Mouse (Mus musculus) heart, postnatal 14 days (tissue): ENCODE results near the gene Fam178b. TPM values are rescaled to one million over a fixed set of nuclear protein-coding genes. Genes with fewer than 3 reads are reported as not detected.
"Not testable (repeated sequence)": the region's sequence is repeated elsewhere in the genome, so short reads cannot be mapped to it uniquely, and the experiment has no call there.

Experiments
- DNase-seq, 2 experiments: peaks; one replicate each; pipeline ENCODE4 v3.0.0; 2021 to 2022
- intact Hi-C: fragments of 180-260 bp; cut with DNase I; formaldehyde crosslinking; loops from one replicate; pipeline ENCODE4 v1.15.1; 2025
- total RNA-seq, 2 experiments: library from RNA; stranded (reverse); gene quantifications; 2 replicates each; pipeline ENCODE4 v1.2.3; 2021

Fam178b gene
- total RNA-seq, 2 experiments from 2014 or later = 0.67 to 0.73 TPM

DNA sequence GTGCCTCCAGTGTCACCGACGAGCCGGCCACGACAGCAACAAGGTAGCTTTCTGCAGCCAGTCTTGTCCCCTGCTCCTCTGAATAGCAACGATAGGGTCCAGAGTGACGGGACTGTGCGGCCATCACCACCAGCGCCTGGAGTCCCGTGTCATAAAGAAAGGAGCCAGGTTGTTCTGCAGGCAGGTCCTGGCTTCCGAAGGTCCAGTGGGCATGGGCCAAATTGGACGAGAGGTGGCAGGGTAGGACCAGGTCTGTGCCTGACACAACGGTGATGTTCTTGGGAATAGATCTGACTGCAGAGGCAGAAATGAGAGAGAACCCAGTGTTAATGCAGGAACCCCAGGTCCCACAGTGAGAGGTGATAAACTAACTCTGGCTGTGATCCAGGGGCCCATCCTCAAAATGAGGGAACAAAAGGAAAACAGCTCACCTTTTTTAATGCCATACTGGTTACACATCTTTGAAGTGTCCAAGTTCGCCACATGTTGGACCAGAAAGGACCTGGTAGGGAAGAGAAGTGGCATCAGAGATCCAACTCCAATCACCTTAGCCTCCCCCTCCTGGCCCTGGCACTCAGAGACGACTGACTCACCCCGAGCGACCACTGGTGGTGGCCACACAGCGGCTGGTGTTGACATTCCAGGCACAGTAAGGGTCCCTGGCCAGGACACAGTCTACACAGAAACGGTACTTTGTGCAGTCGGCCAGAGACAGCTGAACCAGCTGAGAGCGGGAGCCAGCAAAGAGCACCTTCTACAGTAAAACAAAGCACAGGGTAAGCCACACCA, 132.7 kb downstream of the Fam178b start:
- intact Hi-C loops = no loop called here
- no peak for DNase-seq

DNA sequence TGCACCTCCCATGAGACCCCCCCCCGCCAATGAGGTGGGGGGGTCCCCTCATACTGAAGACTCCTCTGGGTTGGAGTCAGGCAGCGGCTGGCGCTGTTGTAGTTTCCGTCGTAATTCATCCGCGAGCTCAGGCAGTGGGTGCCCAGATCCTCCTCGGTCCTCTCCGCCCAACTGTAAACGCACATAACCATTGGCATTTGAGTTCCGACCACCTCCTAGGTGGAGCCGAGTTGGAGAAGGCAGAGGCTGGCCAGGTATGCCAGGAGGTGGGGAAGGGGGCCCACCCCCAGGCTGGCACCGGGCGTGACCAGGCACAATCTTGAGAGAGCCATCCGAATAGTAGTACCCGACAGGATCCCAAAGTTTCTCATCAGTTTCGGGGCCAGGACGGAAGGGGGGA, 133.5 kb downstream of the Fam178b start:
- intact Hi-C loops = loop anchor here (2.0 kb wide), 1 partner anchor 115 kb away; no protein-coding TSS in a partner anchor

DNA sequence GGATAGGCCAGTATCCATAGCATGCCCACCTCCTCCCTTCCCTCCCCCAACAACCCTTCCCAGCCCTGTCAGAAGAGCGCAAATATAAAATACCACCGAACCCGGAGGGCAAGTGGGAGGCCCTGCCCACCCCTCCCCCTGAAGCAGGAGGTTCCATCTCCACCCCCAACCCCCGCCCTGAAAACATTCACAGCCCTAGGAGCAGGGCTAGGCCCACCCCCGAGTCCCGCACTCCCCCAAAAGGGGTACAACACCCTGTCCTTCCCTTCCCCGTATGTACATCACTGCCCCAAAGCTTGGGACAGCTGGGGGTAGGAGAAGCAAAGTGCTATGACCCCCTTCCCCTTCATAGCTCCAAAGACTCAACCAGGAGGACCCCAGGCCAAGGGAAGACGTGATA, 134.2 kb downstream of the Fam178b start:
- intact Hi-C loops = loop anchor here (2.0 kb wide), 1 partner anchor 116 kb away; no protein-coding TSS in a partner anchor
- no peak for DNase-seq

More for the DNA sequence above, 133.5 kb downstream of the Fam178b start:
- DNase-seq = no peak

- peak; percentile 72 to 73 for DNase-seq
- intact Hi-C loops = loop anchor here (1.0 to 2.0 kb wide), 3 partner anchors 87 to 137 kb away; no protein-coding TSS in a partner anchor
Measured at GRCm38 (mm10) chr1:36547981-36548598, 134.9 kb downstream of the Fam178b start.

DNA sequence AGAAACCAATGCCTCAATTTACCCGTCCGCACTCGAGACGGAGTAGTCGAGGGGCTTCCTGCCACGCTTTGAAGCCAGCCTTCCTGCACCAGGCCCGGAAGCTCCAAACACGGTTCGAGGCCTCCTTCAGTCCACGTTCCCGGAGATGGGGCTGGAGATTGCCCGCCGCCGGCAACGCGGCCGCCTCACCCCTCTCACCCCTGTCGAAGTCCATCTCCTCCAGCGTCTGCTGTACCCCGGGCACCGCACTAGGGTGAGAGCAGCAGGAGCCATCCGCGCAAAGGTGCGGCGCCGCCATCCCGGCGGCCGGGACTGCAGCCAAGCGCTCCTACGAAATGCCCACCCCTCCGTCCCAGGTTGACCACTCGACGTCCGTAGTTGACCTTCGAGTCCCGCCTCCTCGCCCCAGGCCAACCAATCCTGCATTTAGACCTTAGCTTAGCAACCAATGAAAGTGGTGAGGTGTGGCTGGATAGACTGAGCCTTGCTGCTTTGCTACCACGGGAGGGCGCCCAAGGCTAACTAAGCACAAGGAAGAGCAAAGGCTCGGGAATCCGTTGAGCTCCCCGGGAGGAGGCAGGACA, 136.0 kb downstream of the Fam178b start, which contains the start of gene Ankrd39:
TSS of gene Ankrd39 (minus strand) at position 558 of the 584 bp plus-strand sequence.
- intact Hi-C loops = loop anchor here (1.0 to 2.0 kb wide), 2 partner anchors 88 to 138 kb away; no protein-coding TSS in a partner anchor
- DNase-seq = peak; percentile 97

DNA sequence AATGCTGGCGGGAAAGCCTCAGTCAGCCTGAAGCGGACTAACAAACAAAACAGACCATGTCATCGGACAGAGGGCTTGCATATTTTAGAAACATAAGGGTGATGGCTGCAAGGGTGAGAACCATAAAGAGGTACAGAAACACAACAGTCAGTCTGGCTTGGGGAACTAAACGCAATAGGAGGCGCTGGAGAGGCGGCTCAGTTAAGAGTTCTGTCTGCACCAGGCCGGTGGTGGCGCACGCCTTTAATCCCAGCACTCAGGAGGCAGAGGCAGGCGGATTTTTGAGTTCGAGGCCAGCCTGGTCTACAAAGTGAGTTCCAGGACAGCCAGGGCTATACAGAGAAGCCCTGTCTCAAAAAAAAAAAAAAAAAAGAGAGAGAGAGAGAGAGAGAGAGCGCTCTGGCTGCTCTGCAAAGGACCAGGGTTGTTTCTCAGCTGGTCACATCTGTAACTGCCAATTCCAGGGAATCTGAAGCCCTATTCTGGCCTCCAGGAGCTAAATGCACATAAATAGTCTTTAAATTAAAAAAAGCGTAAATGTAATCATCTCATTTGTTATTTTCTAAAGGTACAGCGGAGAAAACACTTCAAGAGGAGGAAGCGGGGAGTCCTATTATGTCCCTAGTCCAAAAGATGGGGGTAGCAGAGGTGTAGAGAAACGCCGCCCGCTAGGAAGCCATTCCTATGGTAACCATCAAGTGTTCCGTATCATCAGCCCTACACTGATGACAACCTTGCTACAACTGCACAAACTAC, 137.0 kb downstream of the Fam178b start:
- no peak for DNase-seq
- intact Hi-C loops = loop anchor here (2.0 kb wide), 1 partner anchor 139 kb away; no protein-coding TSS in a partner anchor

DNA sequence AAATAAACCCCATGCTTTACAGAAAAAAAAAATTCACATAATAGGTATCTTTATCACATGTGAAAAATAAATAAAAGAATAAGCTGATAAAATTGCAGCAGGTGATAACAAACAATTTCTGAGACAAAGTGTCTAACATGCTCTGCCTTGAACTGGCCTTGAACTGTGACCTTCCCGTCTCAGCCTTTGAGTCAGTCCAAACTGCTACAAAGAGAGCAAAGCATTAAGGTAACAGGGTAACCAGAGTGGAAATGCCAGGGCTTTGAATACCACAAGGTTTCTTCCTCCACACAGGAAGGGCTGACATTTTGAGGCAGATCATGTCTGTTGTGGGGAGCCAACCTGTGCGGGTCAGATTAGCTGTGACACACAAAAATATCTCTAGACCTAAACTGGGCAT, 137.6 kb downstream of the Fam178b start:
- DNase-seq = no peak
- intact Hi-C loops = no loop called here

DNA sequence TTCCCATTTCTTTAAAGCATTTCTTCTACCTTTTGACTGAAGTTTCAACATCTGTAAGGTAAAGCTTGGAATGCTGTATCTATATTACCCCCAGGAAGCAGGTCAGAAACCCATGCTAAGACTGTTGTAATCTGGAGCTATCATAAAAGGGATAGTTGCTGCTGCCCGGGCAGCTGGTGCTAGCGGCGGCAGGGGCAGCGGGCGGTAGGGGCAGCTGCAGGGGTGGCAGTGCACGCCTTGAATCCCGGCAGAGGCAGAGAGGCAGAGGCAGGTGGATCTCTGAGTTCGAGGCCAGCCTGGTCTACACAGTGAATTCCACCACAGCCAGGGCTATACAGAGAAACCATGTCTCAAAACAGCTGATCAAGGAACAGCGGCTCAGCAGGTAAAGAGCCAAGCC, 140.1 kb downstream of the Fam178b start:
- no peak for DNase-seq
- intact Hi-C loops = no loop called here

DNA sequence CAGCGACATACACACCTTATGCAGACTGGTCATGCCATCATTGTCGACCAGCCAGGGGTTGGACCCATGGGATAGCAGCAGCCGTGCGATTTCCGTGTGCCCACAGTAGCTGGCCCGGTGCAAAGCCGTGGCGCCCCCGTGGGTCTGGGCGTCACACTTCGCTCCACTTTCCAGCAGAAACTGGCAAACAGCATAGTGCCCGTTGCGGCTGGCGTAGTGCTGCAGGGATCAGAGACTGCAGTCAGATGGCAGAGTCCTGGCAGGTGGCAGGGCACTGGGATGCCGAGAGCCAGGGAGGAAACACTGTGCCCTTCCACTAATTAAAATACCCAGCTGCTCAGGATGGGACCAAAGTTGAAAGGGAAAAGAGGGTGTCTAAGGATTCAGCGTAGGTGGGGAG, 141.1 kb downstream of the Fam178b start:
- no peak for DNase-seq
- intact Hi-C loops = no loop called here

- no peak for DNase-seq
- intact Hi-C loops = no loop called here
Measured at GRCm38 (mm10) chr1:36540807-36541206, 142.2 kb downstream of the Fam178b start.

DNA sequence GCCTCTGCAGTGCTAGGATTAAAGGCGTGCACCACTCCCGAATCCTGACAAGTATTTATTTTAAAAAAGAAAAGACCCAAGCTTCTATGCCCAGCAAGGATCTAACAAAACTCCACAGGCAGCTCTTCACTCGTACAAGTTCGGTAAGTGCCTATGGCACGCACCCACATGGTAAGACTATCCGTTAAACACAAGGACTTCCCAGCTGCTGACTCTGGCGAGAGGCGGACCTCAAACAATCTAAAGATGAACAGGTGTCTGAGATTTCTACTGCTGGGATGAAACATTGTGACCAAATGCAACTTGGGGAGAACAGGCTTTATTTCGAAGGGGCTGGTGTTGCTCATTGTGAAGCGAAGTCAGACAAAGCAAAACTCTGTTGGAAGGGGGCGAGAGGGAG, 142.9 kb downstream of the Fam178b start:
- intact Hi-C loops = no loop called here

DNA sequence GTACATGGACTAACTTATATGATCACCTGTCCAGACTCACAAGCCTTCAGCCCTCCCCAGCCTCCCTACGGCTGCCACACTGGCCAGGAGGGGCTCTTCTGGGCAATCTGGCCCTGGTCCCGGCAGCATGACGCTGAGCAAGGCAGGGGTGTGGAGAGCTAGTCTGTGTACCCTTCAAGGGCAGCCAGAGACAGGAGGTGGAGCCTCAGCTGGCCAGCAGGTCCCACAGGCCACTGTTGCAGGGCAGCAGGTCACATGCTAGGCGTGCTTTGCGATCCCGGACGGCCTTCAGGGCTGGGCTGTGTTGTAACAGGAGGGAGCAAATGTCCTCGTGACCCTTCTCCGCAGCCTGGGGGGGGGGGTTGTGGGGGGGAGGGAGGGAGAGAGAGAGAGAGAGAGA, 143.8 kb downstream of the Fam178b start, which contains the start of gene Gm42417:
TSS of gene Gm42417 (minus strand) at position 244 of the 400 bp plus-strand sequence.
- DNase-seq = peak; percentile 77 to 81
- intact Hi-C loops = no loop called here

More for the DNA sequence above, 142.9 kb downstream of the Fam178b start:
- DNase-seq = no peak

- DNase-seq = no peak
- intact Hi-C loops = no loop called here
Measured at GRCm38 (mm10) chr1:36538727-36539126, 144.3 kb downstream of the Fam178b start.

GRCm38 (mm10) chr1:36536783-36537182, 146.2 kb downstream of the Fam178b start, which contains the start of gene Ankrd23:
TSS of gene Ankrd23 (minus strand) at chr1:36536883.
- DNase-seq, intact Hi-C loops: not testable (repeated sequence)

DNA sequence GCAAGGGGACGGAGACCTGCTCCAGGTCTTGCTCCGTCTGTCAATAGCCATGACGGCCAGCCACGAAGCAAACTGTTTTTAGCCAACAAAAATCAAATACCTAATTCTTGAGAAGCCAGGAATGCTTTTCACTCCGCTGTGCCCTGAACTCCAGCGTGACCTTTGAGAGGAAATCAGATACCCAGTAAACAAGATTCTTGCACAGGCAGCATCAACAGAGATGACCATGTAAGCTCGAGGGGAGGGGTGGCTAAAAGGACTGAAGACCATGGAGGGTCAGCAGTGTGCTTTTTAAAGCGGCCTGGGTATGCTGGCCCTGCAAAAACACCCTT, 146.6 kb downstream of the Fam178b start:
- intact Hi-C loops = no loop called here

DNA sequence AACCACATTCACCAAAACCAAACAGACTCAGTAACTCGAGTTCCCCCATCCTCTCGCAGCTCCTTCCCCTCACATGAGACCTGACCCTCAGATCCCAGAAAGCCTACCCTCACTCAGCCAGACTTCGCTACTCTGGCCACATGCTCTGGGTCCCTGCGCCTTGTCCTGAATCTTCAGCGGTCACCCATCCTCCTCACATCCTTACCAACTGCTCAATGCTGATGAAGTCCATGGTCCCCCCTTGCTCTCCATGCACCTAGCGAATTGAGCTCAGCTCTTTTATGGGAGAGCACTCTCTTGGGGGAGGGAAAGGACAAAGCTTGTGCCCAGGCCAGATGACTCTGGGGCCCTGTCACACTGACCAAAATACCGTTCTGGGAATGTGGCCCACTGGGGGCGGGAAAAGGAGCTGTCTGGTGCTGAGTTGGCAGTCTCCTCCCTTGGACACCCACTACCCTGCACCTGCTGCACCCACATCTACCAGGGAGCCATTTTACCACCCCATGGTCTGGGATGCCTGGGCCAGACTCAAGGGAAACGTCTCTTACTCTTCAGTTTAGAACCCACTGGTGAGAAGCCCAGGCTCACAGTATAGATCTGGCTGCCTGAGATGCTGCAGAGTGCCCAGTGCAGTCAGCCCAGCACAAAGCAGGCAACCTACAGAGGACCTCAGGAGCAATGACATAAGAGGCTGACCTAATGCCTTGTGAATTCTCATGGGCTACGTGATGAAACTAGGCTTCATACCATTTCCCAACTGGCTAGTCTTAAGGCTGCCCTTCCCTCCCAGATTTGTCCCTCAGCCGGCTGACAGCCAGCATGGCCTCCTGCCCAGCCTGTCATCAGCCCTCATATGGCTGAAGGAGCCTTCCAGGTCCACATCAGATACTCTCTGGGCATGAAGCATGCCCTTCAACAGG, 147.2 kb downstream of the Fam178b start:
- DNase-seq = peak; percentile 68 to 76

More for the DNA sequence above, 146.6 kb downstream of the Fam178b start:
- no peak for DNase-seq

DNA sequence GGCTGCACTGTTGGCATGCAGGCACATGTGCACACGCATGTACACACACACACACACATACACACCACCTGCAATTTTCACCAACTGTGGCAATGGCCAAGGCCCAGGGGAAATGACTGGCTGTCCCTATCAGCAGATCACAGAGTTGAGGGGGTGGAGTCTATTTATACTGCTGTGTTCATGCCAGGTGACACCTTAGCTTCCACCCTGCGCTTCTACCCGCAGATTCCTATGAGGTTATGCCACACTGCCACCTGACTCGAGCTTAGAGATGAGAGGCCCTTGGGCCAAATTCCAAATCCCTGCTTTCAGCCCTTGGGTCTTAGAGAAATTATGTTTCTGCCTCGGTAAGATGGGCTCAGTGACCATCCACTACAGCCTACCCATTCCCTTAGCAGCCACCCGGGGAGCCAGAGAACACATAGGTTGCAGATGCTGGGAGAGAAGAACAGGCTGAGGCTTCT, 148.4 kb downstream of the Fam178b start:
- intact Hi-C loops = no loop called here

More for the DNA sequence above, 147.2 kb downstream of the Fam178b start:
- intact Hi-C loops = no loop called here

DNA sequence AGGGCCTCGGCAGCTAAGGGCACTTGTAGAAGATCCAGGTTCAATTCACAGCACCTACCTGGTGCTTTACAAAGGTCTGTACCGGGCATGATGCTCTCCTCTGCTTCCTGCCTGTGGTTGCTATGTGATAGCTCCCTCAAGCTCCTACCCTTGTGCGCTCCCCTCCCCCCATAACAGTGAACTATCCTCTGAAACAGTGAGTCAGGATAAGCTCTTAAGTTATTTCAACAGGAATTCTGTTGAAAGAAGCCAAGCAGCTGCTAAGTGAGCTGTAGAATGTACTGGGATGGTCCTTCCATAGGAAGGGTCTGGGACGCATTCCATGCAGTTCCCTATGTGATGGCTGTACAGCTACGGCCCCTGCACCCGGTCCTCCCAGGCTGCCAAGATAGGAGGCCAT, 149.4 kb downstream of the Fam178b start:
- DNase-seq = no peak
- intact Hi-C loops = no loop called here

More for the DNA sequence above, 148.4 kb downstream of the Fam178b start:
- peak in 1 of 2 experiments; percentile 40 for DNase-seq

DNA sequence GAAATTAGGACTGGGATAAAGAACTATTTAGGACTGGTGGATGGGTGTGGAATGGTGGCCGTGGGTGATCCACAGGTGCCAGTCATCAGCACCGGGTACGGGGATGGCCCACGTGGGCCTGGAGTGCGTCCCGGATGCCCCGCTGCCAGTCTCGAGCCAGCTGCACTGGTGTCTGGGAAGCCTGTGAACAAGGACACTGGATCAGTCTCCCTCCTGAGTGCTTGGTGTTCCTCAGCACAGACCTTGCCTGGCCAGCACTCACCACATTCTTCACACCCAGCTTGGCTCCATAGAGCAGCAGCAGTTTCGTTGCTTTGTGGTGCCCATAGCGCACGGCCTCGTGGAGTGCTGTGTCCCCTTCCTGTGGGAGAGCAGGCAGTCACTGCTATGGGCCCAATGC, 151.5 kb downstream of the Fam178b start:
- intact Hi-C loops = no loop called here
- no peak for DNase-seq
